Mouse (Mus musculus): ENCODE data around the gene Il1a. TPM values are rescaled to one million over a fixed set of nuclear protein-coding genes. Genes with fewer than 3 reads are reported as not detected.
A peak's percentile ranks its signal among the peaks of the same experiment; 100 is the strongest.

The Il1a gene
- polyA plus RNA-seq, 2 experiments: 2.5 to 3.4 TPM

- Histone ChIP-seq H3K4me1 (replicated peaks; ENCODE audit: control insufficient read depth in 2 of 2, insufficient read depth in 2 of 2, low read length in 1 of 2) (no peaks in the 10 kb centered on the region), H3K27me3 (ENCODE audit: control insufficient read depth, insufficient read depth, low read length) (no peaks in the 10 kb centered on the region), H3K9ac (replicated peaks) (no peak overlapping the region), H3K36me3 (replicated peaks; ENCODE audit: control insufficient read depth, insufficient read depth, low read depth) (peaks cover 72% of the 10 kb centered on the region), H3K9me3 (ENCODE audit: control insufficient read depth, low read length) (no peaks in the 10 kb centered on the region), H3K27ac (no peak overlapping the region), H3K4me3 (ENCODE audit: insufficient read depth in 1 of 2, low read depth in 2 of 2, low read length in 2 of 2) (no peak overlapping the region), H3K4me2 (ENCODE audit: low read depth) (no peak overlapping the region)
- ATAC-seq (ENCODE audit: insufficient read depth): no peak
- no peak for DNase-seq (ENCODE audit: low read depth in 3 of 3, low spot score in 3 of 3)
- TF ChIP-seq CTCF (IDR thresholded peaks at IDR 0.05; ENCODE audit: low read depth): no peak
- no peak for TF ChIP-seq EP300 (IDR thresholded peaks at IDR 0.05; ENCODE audit: low read depth)
- 93% methylated on average over 12 of the region's 12 CpGs for WGBS (ENCODE audit: insufficient replicate concordance)
These were observed 40.6 kb downstream of the Il1a start for GRCm38 (mm10) chr2:129269161-129269643.

DNA sequence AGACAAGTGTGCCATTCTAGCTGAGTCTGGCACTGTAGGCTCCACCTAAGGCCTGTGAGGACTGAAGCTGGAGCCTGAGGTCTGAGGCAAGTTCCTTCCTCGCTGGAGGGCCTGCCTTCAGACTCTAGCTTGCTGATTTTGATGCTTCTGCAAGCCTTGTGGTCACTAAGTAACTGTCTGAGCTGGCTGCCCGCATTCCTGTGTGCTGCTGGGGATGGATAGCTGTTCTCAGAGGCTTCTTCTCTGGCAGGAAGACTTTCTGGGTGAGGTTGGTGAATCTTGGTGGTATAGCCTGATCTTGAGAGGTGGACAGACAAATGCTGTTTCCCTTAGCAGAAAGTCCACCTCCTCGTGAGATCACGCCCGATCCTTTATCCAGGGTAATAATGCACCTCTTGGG is 42.0 kb downstream of the Il1a start:
- Histone ChIP-seq H3K27me3 (ENCODE audit: control insufficient read depth, insufficient read depth, low read length) (no peaks in the 10 kb centered on the region), H3K27ac (no peak overlapping the region), H3K9me3 (ENCODE audit: control insufficient read depth, low read length) (no peaks in the 10 kb centered on the region), H3K4me2 (ENCODE audit: low read depth) (no peak overlapping the region), H3K4me3 (ENCODE audit: insufficient read depth in 1 of 2, low read depth in 2 of 2, low read length in 2 of 2) (no peak overlapping the region), H3K4me1 (replicated peaks; ENCODE audit: control insufficient read depth in 2 of 2, insufficient read depth in 2 of 2, low read length in 1 of 2) (peaks cover 0 to 12% of the 10 kb centered on the region in 2 experiments; a peak in 3 of 4 replicates), H3K36me3 (replicated peaks; ENCODE audit: control insufficient read depth, insufficient read depth, low read depth) (peaks cover 58% of the 10 kb centered on the region), H3K9ac (replicated peaks) (no peak overlapping the region)
- DNase-seq (ENCODE audit: low read depth in 3 of 3, low spot score in 3 of 3) (no peak), ATAC-seq (ENCODE audit: insufficient read depth) (no peak)
- no peak for TF ChIP-seq CTCF (IDR thresholded peaks at IDR 0.05; ENCODE audit: low read depth)
- no peak for TF ChIP-seq EP300 (IDR thresholded peaks at IDR 0.05; ENCODE audit: low read depth)
- WGBS (ENCODE audit: insufficient replicate concordance): 89% methylated on average over 5 of the region's 5 CpGs

- H3K9ac ChIP-seq (replicated peaks): no peak overlapping the region
- H3K4me2 ChIP-seq (ENCODE audit: low read depth): no peak overlapping the region
- WGBS (ENCODE audit: insufficient replicate concordance): 68% methylated on average over 7 of the region's 7 CpGs
- no peak for DNase-seq (ENCODE audit: low read depth in 3 of 3, low spot score in 3 of 3)
- H3K4me3 ChIP-seq (ENCODE audit: insufficient read depth in 1 of 2, low read depth in 2 of 2, low read length in 2 of 2): no peak overlapping the region
- no peaks in the 10 kb centered on the region for H3K9me3 ChIP-seq (ENCODE audit: control insufficient read depth, low read length)
- H3K4me1 ChIP-seq (replicated peaks; ENCODE audit: control insufficient read depth in 2 of 2, insufficient read depth in 2 of 2, low read length in 1 of 2): peaks cover 4 to 23% of the 10 kb centered on the region in 2 experiments
- no peak for TF ChIP-seq CTCF (IDR thresholded peaks at IDR 0.05; ENCODE audit: low read depth)
- no peak for ATAC-seq (ENCODE audit: insufficient read depth)
- H3K27ac ChIP-seq: no peak overlapping the region
- no peaks in the 10 kb centered on the region for H3K27me3 ChIP-seq (ENCODE audit: control insufficient read depth, insufficient read depth, low read length)
- peaks cover 36% of the 10 kb centered on the region for H3K36me3 ChIP-seq (replicated peaks; ENCODE audit: control insufficient read depth, insufficient read depth, low read depth)
These were observed 44.5 kb downstream of the Il1a start for GRCm38 (mm10) chr2:129265316-129265715.

- Histone ChIP-seq H3K4me3 (ENCODE audit: insufficient read depth in 1 of 2, low read depth in 2 of 2, low read length in 2 of 2) (no peak overlapping the region), H3K9ac (replicated peaks) (no peak overlapping the region; the same call in 1 of the 2 replicates), H3K4me2 (ENCODE audit: low read depth) (peak overlapping the region; percentile 24), H3K27ac (peak overlapping the region; percentile 75), H3K9me3 (ENCODE audit: control insufficient read depth, low read length) (no peaks in the 10 kb centered on the region), H3K27me3 (ENCODE audit: control insufficient read depth, insufficient read depth, low read length) (no peaks in the 10 kb centered on the region), H3K36me3 (replicated peaks; ENCODE audit: control insufficient read depth, insufficient read depth, low read depth) (peaks cover 14% of the 10 kb centered on the region), H3K4me1 (replicated peaks; ENCODE audit: control insufficient read depth in 2 of 2, insufficient read depth in 2 of 2, low read length in 1 of 2) (peaks cover 7 to 23% of the 10 kb centered on the region in 2 experiments)
- TF ChIP-seq CTCF (IDR thresholded peaks at IDR 0.05; ENCODE audit: low read depth) (no peak), EP300 (IDR thresholded peaks at IDR 0.05; ENCODE audit: low read depth) (no peak)
- DNase-seq (ENCODE audit: low read depth in 3 of 3, low spot score in 3 of 3): peak in 1 of 3 experiments; percentile 41
- 34% methylated on average over 5 of the region's 5 CpGs for WGBS (ENCODE audit: insufficient replicate concordance)
- ATAC-seq (ENCODE audit: insufficient read depth): peak; percentile 68
These were observed 46.7 kb downstream of the Il1a start for GRCm38 (mm10) chr2:129263073-129263472.

DNA sequence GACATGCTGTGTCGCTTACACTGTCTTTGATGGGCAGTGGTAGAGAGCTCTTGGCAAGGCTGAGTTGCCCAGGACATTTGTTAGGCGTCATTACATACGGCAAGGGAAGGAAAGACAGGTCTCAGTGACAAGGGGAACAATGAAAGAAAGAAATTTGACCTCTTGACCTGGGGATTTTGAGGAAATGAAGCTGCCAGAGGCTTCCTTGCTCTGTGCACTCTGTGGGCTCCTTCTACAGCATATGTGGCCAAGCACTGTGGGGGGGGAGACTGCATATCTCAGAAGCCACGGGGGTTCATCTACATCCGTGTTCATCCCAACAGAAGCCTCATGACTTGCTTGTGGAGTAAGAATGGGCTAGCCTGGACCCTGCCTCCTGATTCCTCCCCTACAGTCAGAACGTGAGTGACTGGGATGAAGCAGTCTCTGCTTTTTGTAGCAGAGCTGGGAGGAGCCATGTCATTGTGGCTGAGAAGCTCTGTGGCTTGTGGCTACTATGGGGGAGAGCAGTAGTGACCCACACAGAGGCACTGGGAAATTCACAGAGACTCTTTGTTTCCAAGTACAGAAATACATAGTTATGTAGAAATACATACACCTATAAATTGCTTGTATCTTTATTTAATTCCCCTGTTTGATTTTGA is 48.5 kb downstream of the Il1a start:
- DNase-seq (ENCODE audit: low read depth in 3 of 3, low spot score in 3 of 3) (no peak), ATAC-seq (ENCODE audit: insufficient read depth) (no peak)
- Histone ChIP-seq H3K9ac (replicated peaks) (no peak overlapping the region), H3K4me3 (ENCODE audit: insufficient read depth in 1 of 2, low read depth in 2 of 2, low read length in 2 of 2) (no peak overlapping the region), H3K27ac (no peak overlapping the region), H3K36me3 (replicated peaks; ENCODE audit: control insufficient read depth, insufficient read depth, low read depth) (no peaks in the 10 kb centered on the region), H3K4me1 (replicated peaks; ENCODE audit: control insufficient read depth in 2 of 2, insufficient read depth in 2 of 2, low read length in 1 of 2) (peaks cover 7 to 23% of the 10 kb centered on the region in 2 experiments), H3K27me3 (ENCODE audit: control insufficient read depth, insufficient read depth, low read length) (no peaks in the 10 kb centered on the region), H3K4me2 (ENCODE audit: low read depth) (no peak overlapping the region), H3K9me3 (ENCODE audit: control insufficient read depth, low read length) (no peaks in the 10 kb centered on the region)
- TF ChIP-seq CTCF (IDR thresholded peaks at IDR 0.05; ENCODE audit: low read depth): no peak
- TF ChIP-seq EP300 (IDR thresholded peaks at IDR 0.05; ENCODE audit: low read depth): no peak
- WGBS (ENCODE audit: insufficient replicate concordance): 32% methylated on average over 6 of the region's 6 CpGs
